In genomic region chr2:156899184-156899583, GRCm38 (mm10) we compare ENCODE assay signal across 24 mouse cellular contexts. TPM values are rescaled to one million over a fixed set of nuclear protein-coding genes. Genes with fewer than 3 reads are reported as not detected.
DNase-seq lines count a peak whose midpoint lies in the region; ATAC-seq and TF ChIP-seq lines count a peak whose summit lies in the region.
"Had no signal": no experiment of that assay in that cellular context is flagged by ENCODE, and none has a peak within 500 bp of the region (broad histone marks: within the 10 kb centered on the region; RNA-seq: fewer than 3 reads in every experiment).

No protein-coding gene starts in this region.

- TF ChIP-seq CTCF in forebrain, postnatal 0 days (IDR thresholded peaks at IDR 0.05; ENCODE audit: low read depth): no peak
- TF ChIP-seq CTCF in left cerebral cortex, adult 2 months (IDR thresholded peaks at IDR 0.05): no peak; the same call in 1 of the 2 replicates

- DNase-seq in forebrain, postnatal 0 days: no peak
- DNase-seq in left cerebral cortex, adult 2 months (ENCODE audit: extremely low spot score in 1 of 2, low spot score in 2 of 2): no peak
- DNase-seq in left cerebral cortex, adult 8-10 months (ENCODE audit: low spot score in 2 of 2): no peak
- peak; percentile 30 for DNase-seq in testis, postnatal 10 days (ENCODE audit: low spot score)
- no peak for DNase-seq in testis, postnatal 14 days (ENCODE audit: low spot score)
- DNase-seq: adrenal gland, adult 2 months; adrenal gland, postnatal 25 days; B cell, adult 2 months; cerebellum, adult 2 months; cerebellum, postnatal 10 days; embryo, embryonic 11 days; gastrocnemius, postnatal 36 days; heart, adult 18-20 months; heart, postnatal 14 days had no signal

- peak; percentile 45 for ATAC-seq in forebrain, postnatal 0 days
- no peak for ATAC-seq in forebrain, embryonic 13.5 days
- no peak for ATAC-seq in erythroid progenitor cell, adult 5-6 weeks (replicated peaks; ENCODE audit: low FRiP score, poor library complexity, severe bottlenecking)
- ATAC-seq: forebrain, embryonic 16.5 days; hindbrain, postnatal 0 days had no signal

- H3K9me3 ChIP-seq in forebrain, postnatal 0 days (ENCODE audit: low read length): no peaks in the 10 kb centered on the region
- no peaks in the 10 kb centered on the region for H3K9me3 ChIP-seq in forebrain, embryonic 13.5 days (replicated peaks)
- H3K9me3 ChIP-seq: embryonic facial prominence, embryonic 15.5 days; heart, embryonic 15.5 days; hindbrain, embryonic 13.5 days had no signal

- H3K9ac ChIP-seq in forebrain, postnatal 0 days: no peak overlapping the region
- H3K9ac ChIP-seq in forebrain, embryonic 13.5 days: no peak overlapping the region
- H3K9ac ChIP-seq: embryonic facial prominence, embryonic 15.5 days; heart, embryonic 15.5 days; hindbrain, embryonic 13.5 days had no signal

- H3K4me1 ChIP-seq in forebrain, postnatal 0 days (ENCODE audit: insufficient read depth): peaks cover 5% of the 10 kb centered on the region; the same call in 1 of the 2 replicates
- no peaks in the 10 kb centered on the region for H3K4me1 ChIP-seq in forebrain, embryonic 13.5 days
- H3K4me1 ChIP-seq: embryonic facial prominence, embryonic 15.5 days; hindbrain, embryonic 13.5 days had no signal

- intact Hi-C loops in left cerebral cortex, adult 2 months (cut with DNase I): no loop called here

- no peaks in the 10 kb centered on the region for H3K27me3 ChIP-seq in forebrain, postnatal 0 days (ENCODE audit: insufficient read depth, low read length)
- H3K27me3 ChIP-seq in forebrain, embryonic 13.5 days: no peaks in the 10 kb centered on the region
- H3K27me3 ChIP-seq: embryonic facial prominence, embryonic 15.5 days; heart, embryonic 15.5 days; hindbrain, embryonic 13.5 days had no signal

- H3K36me3 ChIP-seq in forebrain, postnatal 0 days (ENCODE audit: insufficient read depth): no peaks in the 10 kb centered on the region
- H3K36me3 ChIP-seq in forebrain, embryonic 13.5 days (ENCODE audit: poor library complexity, severe bottlenecking): no peaks in the 10 kb centered on the region
- H3K36me3 ChIP-seq: embryonic facial prominence, embryonic 15.5 days; heart, embryonic 15.5 days; hindbrain, embryonic 13.5 days had no signal

- H3K4me3 ChIP-seq in forebrain, postnatal 0 days (ENCODE audit: low read depth, low read length): no peak overlapping the region
- H3K4me3 ChIP-seq in forebrain, embryonic 13.5 days: no peak overlapping the region
- H3K4me3 ChIP-seq in left cerebral cortex, adult 2 months: no peak overlapping the region
- H3K4me3 ChIP-seq: embryonic facial prominence, embryonic 15.5 days; erythroblast, embryonic 14.5 days; heart, embryonic 15.5 days; hindbrain, embryonic 13.5 days had no signal

- WGBS in forebrain, postnatal 0 days: 68% methylated on average over 4 of the region's 4 CpGs
- WGBS in forebrain, embryonic 13.5 days: 75% methylated on average over 4 of the region's 4 CpGs

- no peak overlapping the region for H3K27ac ChIP-seq in forebrain, postnatal 0 days (ENCODE audit: low read depth, low read length)
- H3K27ac ChIP-seq in forebrain, embryonic 13.5 days: no peak overlapping the region
- peak overlapping the region; percentile 75 for H3K27ac ChIP-seq in left cerebral cortex, adult 2 months
- H3K27ac ChIP-seq: embryonic facial prominence, embryonic 15.5 days; heart, embryonic 15.5 days; hindbrain, embryonic 13.5 days; hindbrain, postnatal 0 days had no signal

- H3K4me2 ChIP-seq in forebrain, postnatal 0 days (ENCODE audit: low read depth): no peak overlapping the region
- no peak overlapping the region for H3K4me2 ChIP-seq in forebrain, embryonic 13.5 days
- H3K4me2 ChIP-seq: embryonic facial prominence, embryonic 15.5 days; heart, embryonic 11.5 days; heart, embryonic 15.5 days; hindbrain, embryonic 13.5 days had no signal

RNA-seq across cellular contexts. Expression of gene Sla2, which starts 12.2 kb away (rescaled TPM):
- total RNA-seq in forebrain, postnatal 0 days (2014; rRNA removed): not detected in 2 replicates
- polyA plus RNA-seq in forebrain, postnatal 0 days (2015; fragmentation: Nextera tagmentation; extraction: Ambion mirVana): 0.14 and 0.19 TPM in 2 replicates
- polyA plus RNA-seq in forebrain, embryonic 13.5 days (2015; fragmentation: Nextera tagmentation; extraction: Ambion mirVana): 0.14 and 0.25 TPM in 2 replicates
- total RNA-seq in left cerebral cortex, adult 2 months (2021): under 1 TPM; 0.41 to 0.51 TPM
- total RNA-seq in left cerebral cortex, adult 8-10 months (2022): under 1 TPM; 0.26 to 0.68 (median 0.30) TPM
- 0.72 TPM in 1 of 2 replicates, not detected in the other for total RNA-seq in erythroid progenitor cell, adult 5-6 weeks (2015; ENCODE audit: low replicate concordance)
- total RNA-seq in erythroid progenitor cell, adult 5-6 weeks (2017; ENCODE audit: low replicate concordance): 0.26 and 0.68 TPM in 2 replicates
- total RNA-seq: adrenal gland, adult 2 months; adrenal gland, postnatal 25 days; gastrocnemius, adult 8-10 months; hindbrain, postnatal 0 days had no signal

RNA-seq across cellular contexts. Expression of gene Rab5if, which starts 36.3 kb away (rescaled TPM):
- total RNA-seq in forebrain, postnatal 0 days (2014; rRNA removed): 123 TPM in 2 replicates
- polyA plus RNA-seq in forebrain, postnatal 0 days (2015; fragmentation: Nextera tagmentation; extraction: Ambion mirVana): 154 and 169 TPM in 2 replicates
- polyA plus RNA-seq in forebrain, embryonic 13.5 days (2015; fragmentation: Nextera tagmentation; extraction: Ambion mirVana): 151 and 168 TPM in 2 replicates
- 10 to 100 TPM; 87.1 to 94.4 TPM for total RNA-seq in left cerebral cortex, adult 2 months (2021)
- 10 to 100 TPM; 75.3 to 83.0 (median 79.6) TPM for total RNA-seq in left cerebral cortex, adult 8-10 months (2022)
- 62.7 and 85.9 TPM in 2 replicates for total RNA-seq in erythroid progenitor cell, adult 5-6 weeks (2015; ENCODE audit: low replicate concordance)
- total RNA-seq in erythroid progenitor cell, adult 5-6 weeks (2017; ENCODE audit: low replicate concordance): 28.8 and 48.1 TPM in 2 replicates

RNA-seq across cellular contexts. Expression of gene 4930518I15Rik, which starts 41.4 kb away (rescaled TPM):
- total RNA-seq in forebrain, postnatal 0 days (2014; rRNA removed): 1.00 and 2.5 TPM in 2 replicates
- polyA plus RNA-seq in forebrain, postnatal 0 days (2015; fragmentation: Nextera tagmentation; extraction: Ambion mirVana): 1.3 and 2.1 TPM in 2 replicates
- polyA plus RNA-seq in forebrain, embryonic 13.5 days (2015; fragmentation: Nextera tagmentation; extraction: Ambion mirVana): 14.0 and 14.2 TPM in 2 replicates
- total RNA-seq in left cerebral cortex, adult 2 months (2021): 1 to 10 TPM; 2.8 TPM
- 1 to 10 TPM; 2.4 to 3.6 (median 2.8) TPM for total RNA-seq in left cerebral cortex, adult 8-10 months (2022)
- 3.2 TPM in 1 of 2 replicates, not detected in the other for total RNA-seq in erythroid progenitor cell, adult 5-6 weeks (2015; ENCODE audit: low replicate concordance)
- total RNA-seq in erythroid progenitor cell, adult 5-6 weeks (2017; ENCODE audit: low replicate concordance): 3.9 and 4.0 TPM in 2 replicates

RNA-seq across cellular contexts. Expression of gene Tgif2, which starts 59.4 kb away (rescaled TPM):
- total RNA-seq in forebrain, postnatal 0 days (2014; rRNA removed): 13.1 and 13.7 TPM in 2 replicates
- 8.7 and 9.3 TPM in 2 replicates for polyA plus RNA-seq in forebrain, postnatal 0 days (2015; fragmentation: Nextera tagmentation; extraction: Ambion mirVana)
- 63.3 and 73.3 TPM in 2 replicates for polyA plus RNA-seq in forebrain, embryonic 13.5 days (2015; fragmentation: Nextera tagmentation; extraction: Ambion mirVana)
- total RNA-seq in left cerebral cortex, adult 2 months (2021): under 1 TPM; 0.68 to 0.89 TPM
- total RNA-seq in left cerebral cortex, adult 8-10 months (2022): 1 to 10 TPM in 2 of 4 experiments, under 1 TPM in 2; 0.55 to 1.1 (median 0.84) TPM
- total RNA-seq in erythroid progenitor cell, adult 5-6 weeks (2015; ENCODE audit: low replicate concordance): 2.2 and 3.8 TPM in 2 replicates
- total RNA-seq in erythroid progenitor cell, adult 5-6 weeks (2017; ENCODE audit: low replicate concordance): 1.9 and 18.2 TPM in 2 replicates
